Mouse (Mus musculus): ENCODE measurements around the gene Caprin1. TPM values are rescaled to one million over a fixed set of nuclear protein-coding genes. Genes with fewer than 3 reads are reported as not detected.

The Caprin1 gene
- total RNA-seq, 1 experiment from 2014 or later, result 546 TPM

Other genes with a start within 250 kb of the Caprin1 start
- gene Abtb2, start 231.3 kb downstream of the Caprin1 start, total RNA-seq (2017), result 2.5 and 4.1 TPM in 2 replicates
- 58.4 and 66.8 TPM in 2 replicates for gene Nat10, start 36.4 kb downstream of the Caprin1 start, total RNA-seq (2017)
- 803 and 858 TPM in 2 replicates for gene Lmo2, start 160.3 kb upstream of the Caprin1 start, total RNA-seq (2017)
- 99.2 and 102 TPM in 2 replicates for gene Fbxo3, start 230.1 kb upstream of the Caprin1 start, total RNA-seq (2017)
- gene 4931422A03Rik, start 230.7 kb upstream of the Caprin1 start, total RNA-seq (2017), result 0.56 TPM in 1 of 2 replicates, not detected in the other

Measured in hematopoietic stem cell, adult 5-6 weeks (primary cell).